Mouse (Mus musculus) thymus, postnatal 10 days (tissue): ENCODE results near the gene Olfr1463.

Source experiments
- DNase-seq, 2 experiments: peaks; one replicate each; pipeline ENCODE4 v3.0.0; 2021; ENCODE audit warnings: low spot score in 2 of 2

Olfr1463 gene

GRCm38 (mm10) chr19:13231028-13231427 lies at the start of gene Olfr1463:
TSS of gene Olfr1463 (plus strand) at chr19:13231328.
- no peak for DNase-seq

GRCm38 (mm10) chr19:13185434-13185833 lies 45.7 kb upstream of the Olfr1463 start, which contains the start of gene Olfr1462:
TSS of gene Olfr1462 (plus strand) at chr19:13185734.
- no peak for DNase-seq

GRCm38 (mm10) chr19:13221666-13222065 lies 9.5 kb upstream of the Olfr1463 start:
- DNase-seq: no peak
